Mouse (Mus musculus) testis, adult 2 months (tissue): ENCODE measurements at regions not wholly inside any gene's neighbourhood (a gene's known extent, or its start where the extent isn't known, plus 50 kb on each side); places are given as distances from the start of the nearest gene placed in this dataset.

Experiments used
- H3K27ac ChIP-seq: fragments of 200-500 bp; 2 replicates; pipeline ENCODE4 v1.5.1; 2012; ENCODE audit warnings: low read depth, low read length; ENCODE audit not compliant: control insufficient read depth, insufficient read depth
- H3K27me3 ChIP-seq: fragments of 200-500 bp; 2 replicates; pipeline ENCODE4 v1.6.1; 2012; ENCODE audit warnings: mild to moderate bottlenecking, low read length, moderate library complexity; ENCODE audit not compliant: control insufficient read depth, insufficient read depth
- H3K36me3 ChIP-seq: fragments of 200-500 bp; 2 replicates; pipeline ENCODE4 v1.6.1; 2012; ENCODE audit warnings: mild to moderate bottlenecking, low read length; ENCODE audit not compliant: control insufficient read depth, insufficient read depth
- H3K4me1 ChIP-seq: fragments of 200-500 bp; 2 replicates; pipeline ENCODE4 v1.6.1; 2012; ENCODE audit warnings: low read length; ENCODE audit not compliant: control insufficient read depth, insufficient read depth
- H3K4me3 ChIP-seq: fragments of 200-500 bp; 2 replicates; pipeline ENCODE4 v1.5.1; 2012; ENCODE audit warnings: low read depth, mild to moderate bottlenecking, low read length, moderate library complexity, mixed read lengths; ENCODE audit not compliant: control insufficient read depth
- CTCF ChIP-seq: fragments of 200-500 bp; IDR thresholded peaks from 2 replicates; pipeline ENCODE4 v1.5.1; 2012; ENCODE audit warnings: low read depth, mild to moderate bottlenecking, inconsistent platforms, low read length, moderate library complexity; ENCODE audit not compliant: control insufficient read depth, insufficient read depth, insufficient replicate concordance
- POLR2A ChIP-seq: fragments of 200-500 bp; IDR thresholded peaks from 2 replicates; pipeline ENCODE4 v1.6.1; 2012; ENCODE audit warnings: low read depth, mild to moderate bottlenecking, inconsistent platforms, low read length, moderate library complexity; ENCODE audit not compliant: control insufficient read depth

DNA sequence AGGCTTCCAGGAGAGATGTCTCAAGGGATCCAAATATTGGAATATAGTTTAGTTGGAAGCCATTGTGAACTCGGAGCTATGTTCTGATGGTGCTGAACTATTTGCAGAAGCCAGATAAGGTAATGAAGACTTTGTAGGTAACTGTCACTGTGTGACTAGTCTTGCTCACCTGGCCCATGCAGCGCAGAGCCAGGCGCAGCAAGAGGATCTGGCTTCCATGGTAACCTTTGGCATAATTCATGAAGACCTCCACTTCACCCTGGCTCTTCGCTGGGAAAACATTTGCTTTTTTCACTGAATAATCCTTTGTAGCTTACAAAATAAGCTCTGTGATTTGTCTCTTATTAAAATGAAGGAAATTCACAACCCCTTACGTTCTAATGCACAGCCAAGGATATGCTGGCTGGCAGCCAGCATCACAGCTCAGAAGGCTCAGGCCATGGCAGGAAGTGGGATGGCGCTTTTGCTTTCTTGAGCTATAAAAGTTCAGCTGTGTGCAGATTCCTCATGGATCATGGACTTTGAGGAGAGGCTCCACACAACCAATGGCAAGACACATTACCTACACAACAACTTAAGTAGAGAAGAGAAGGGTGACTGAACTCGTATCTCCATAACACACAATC, 501.4 kb downstream of the Gm826 start:
- H3K27me3 ChIP-seq = no peaks in the 10 kb centered on the region
- TF ChIP-seq CTCF = no peak
- no peak for TF ChIP-seq POLR2A
- no peaks in the 10 kb centered on the region for H3K36me3 ChIP-seq
- no peak overlapping the region for H3K27ac ChIP-seq
- no peaks in the 10 kb centered on the region for H3K4me1 ChIP-seq
- no peak overlapping the region for H3K4me3 ChIP-seq

DNA sequence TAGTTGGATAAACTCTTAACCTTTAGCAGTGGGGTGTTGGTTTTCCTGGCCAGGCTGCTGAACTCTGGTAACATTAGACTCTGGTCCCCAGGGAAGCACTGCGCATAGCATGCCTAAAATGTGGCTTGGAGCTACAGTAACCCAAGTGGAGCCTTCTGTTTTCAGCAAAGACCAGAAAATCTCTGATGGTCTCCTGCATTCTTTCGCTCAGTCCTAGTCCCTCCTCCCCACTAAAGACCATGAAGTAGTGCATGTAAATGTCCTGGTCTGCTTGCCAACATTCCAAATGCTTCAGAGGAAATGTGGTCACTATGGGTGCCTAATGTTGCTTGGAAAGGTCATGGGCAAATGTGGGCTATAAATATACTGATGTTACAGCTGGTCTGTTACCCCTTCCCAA, 507.5 kb downstream of the Gm826 start:
- Histone ChIP-seq H3K4me1 (no peaks in the 10 kb centered on the region), H3K27me3 (no peaks in the 10 kb centered on the region), H3K4me3 (no peak overlapping the region), H3K27ac (no peak overlapping the region), H3K36me3 (no peaks in the 10 kb centered on the region)
- no peak for TF ChIP-seq CTCF
- TF ChIP-seq POLR2A = no peak

DNA sequence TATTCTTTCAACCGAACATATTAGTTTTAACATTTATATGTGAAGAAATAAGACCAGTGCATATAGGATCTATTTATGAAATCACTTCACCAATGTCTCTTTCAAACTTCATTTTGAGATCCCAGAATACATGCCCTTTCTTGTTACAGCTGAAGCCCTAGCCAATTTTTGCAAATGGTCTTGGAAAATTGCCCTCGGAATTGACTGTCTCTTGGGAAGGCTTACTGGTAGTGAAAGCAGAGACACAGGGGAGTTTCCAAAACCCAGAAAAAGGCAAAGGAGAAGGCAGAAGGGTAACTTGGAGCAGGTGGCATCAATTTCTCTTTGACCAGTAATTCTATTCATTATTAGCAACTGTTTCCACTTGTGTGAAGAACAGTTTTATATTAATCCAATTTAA, 515.4 kb downstream of the Gm826 start:
- no peaks in the 10 kb centered on the region for H3K4me1 ChIP-seq
- H3K27ac ChIP-seq = no peak overlapping the region
- no peak overlapping the region for H3K4me3 ChIP-seq
- no peaks in the 10 kb centered on the region for H3K27me3 ChIP-seq
- TF ChIP-seq POLR2A (no peak), CTCF (no peak)
- H3K36me3 ChIP-seq = no peaks in the 10 kb centered on the region

DNA sequence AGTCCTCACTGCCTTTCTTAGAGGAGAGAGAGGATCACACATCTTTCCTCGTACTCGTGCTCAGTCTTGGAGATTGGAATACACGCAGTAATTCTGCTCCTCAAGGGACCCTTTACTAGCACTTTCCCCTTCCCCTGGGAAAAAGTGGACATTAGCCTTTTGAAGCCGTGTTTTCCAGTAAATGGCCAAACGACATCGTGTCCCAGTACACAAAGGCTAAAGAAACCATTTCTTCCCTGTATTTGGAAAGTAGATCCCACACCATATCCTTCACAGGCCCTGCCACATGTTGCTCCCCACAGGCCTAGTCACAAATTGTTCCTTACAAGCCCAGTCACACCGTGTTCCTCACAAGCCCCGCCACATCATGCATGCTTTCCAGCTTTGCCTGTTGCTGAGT, 517.6 kb downstream of the Gm826 start:
- no peaks in the 10 kb centered on the region for H3K36me3 ChIP-seq
- no peaks in the 10 kb centered on the region for H3K4me1 ChIP-seq
- no peak overlapping the region for H3K4me3 ChIP-seq
- no peaks in the 10 kb centered on the region for H3K27me3 ChIP-seq
- H3K27ac ChIP-seq = no peak overlapping the region
- no peak for TF ChIP-seq POLR2A
- no peak for TF ChIP-seq CTCF
